Mouse (Mus musculus) liver, postnatal 0 days (tissue): Measurements from ENCODE around the gene Golga4. TPM values are rescaled to one million over a fixed set of nuclear protein-coding genes. Genes with fewer than 3 reads are reported as not detected.

ENCODE experiments used
- ATAC-seq: fragments of 200-750 bp; cut with Nextera tagmentation; 2 replicates; pipeline ENCODE4 v1.8.0; 2017; ENCODE audit warnings: mild to moderate bottlenecking, moderate library complexity
- DNase-seq: peaks from one replicate; pipeline ENCODE4 v3.0.0-alpha.2; 2016
- H3K27ac ChIP-seq: fragments of 300-500 bp; sonication (generic); 2 replicates; pipeline ENCODE4 v1.5.1; 2014; ENCODE audit warnings: antibody characterized with exemption, moderate library complexity, mild to moderate bottlenecking, low read depth
- H3K27me3 ChIP-seq: fragments of 300-500 bp; sonication (generic); 2 replicates; pipeline ENCODE4 v1.6.1; 2014; ENCODE audit warnings: low read length, control low read depth, mixed read lengths; ENCODE audit not compliant: insufficient read depth
- H3K36me3 ChIP-seq: fragments of 300-500 bp; sonication (generic); replicated peaks from 2 replicates; pipeline ENCODE4 v1.6.1; 2014; ENCODE audit warnings: mild to moderate bottlenecking, control low read depth, low read length, moderate library complexity, mixed read lengths; ENCODE audit not compliant: insufficient read depth
- H3K4me1 ChIP-seq: fragments of 300-500 bp; sonication (generic); 2 replicates; pipeline ENCODE4 v1.6.1; 2014; ENCODE audit warnings: antibody characterized with exemption, mild to moderate bottlenecking, control low read depth; ENCODE audit not compliant: insufficient read depth
- H3K4me2 ChIP-seq: fragments of 300-500 bp; sonication (generic); 2 replicates; pipeline ENCODE4 v1.6.1; 2014; ENCODE audit warnings: low read depth, mild to moderate bottlenecking, low read length, moderate library complexity, mixed read lengths
- H3K4me3 ChIP-seq: fragments of 300-500 bp; sonication (generic); 2 replicates; pipeline ENCODE4 v1.5.1; 2014; ENCODE audit warnings: low read depth, low read length
- H3K9ac ChIP-seq: fragments of 300-500 bp; sonication (generic); replicated peaks from 2 replicates; pipeline ENCODE4 v1.6.1; 2014; ENCODE audit warnings: mild to moderate bottlenecking, moderate library complexity
- H3K9me3 ChIP-seq: fragments of 300-500 bp; sonication (generic); 2 replicates; pipeline ENCODE4 v1.6.1; 2016; ENCODE audit warnings: mild to moderate bottlenecking, control low read depth, low read length, mixed read lengths
- CTCF ChIP-seq: sonication (generic); IDR thresholded peaks from 2 replicates; pipeline ENCODE4 v1.5.1; 2016; ENCODE audit warnings: antibody characterized with exemption, low read depth
- EP300 ChIP-seq: IDR thresholded peaks from 2 replicates; pipeline ENCODE4 v1.6.1; 2016; ENCODE audit warnings: antibody characterized with exemption, low read depth, mild to moderate bottlenecking
- WGBS: fragments of 180-500 bp; shearing (Covaris S2); extraction: QIAGEN DNeasy Blood & Tissue Kit; methylation state at CpG from one replicate; pipeline ENCODE4 v1.1.7; 2014; ENCODE audit not compliant: insufficient replicate concordance; 5-methylcytosine and 5-hydroxymethylcytosine counted together
- polyA plus RNA-seq: library from polyadenylated mRNA; unstranded; fragments of >200 nt; fragmentation: Nextera tagmentation; extraction: Ambion mirVana; gene quantifications from 2 replicates; pipeline ENCODE4 v1.2.1, GENCODE M21; 2015

Gene Golga4
- polyA plus RNA-seq, 1 experiment from 2014 or later: 12.5 TPM

- ATAC-seq: no peak
- H3K4me2 ChIP-seq: no peak overlapping the region
- no peak overlapping the region for H3K9ac ChIP-seq
- DNase-seq: no peak
- peaks cover 2% of the 10 kb centered on the region; the same call in 1 of the 2 replicates for H3K36me3 ChIP-seq
- no peak overlapping the region for H3K4me3 ChIP-seq
- no peaks in the 10 kb centered on the region for H3K9me3 ChIP-seq
- H3K27me3 ChIP-seq: no peaks in the 10 kb centered on the region
- H3K27ac ChIP-seq: no peak overlapping the region
- 0 out of 2 replicates have a peak, but pooled peaks cover 2% of the 10 kb centered on the region for H3K4me1 ChIP-seq
- TF ChIP-seq CTCF: no peak
- no peak for TF ChIP-seq EP300
- 49% methylated on average over 4 of the region's 4 CpGs for WGBS
Observed at GRCm38 (mm10) chr9:118587115-118587514, 81.0 kb downstream of the Golga4 start.

GRCm38 (mm10) chr9:118589249-118589648 lies 83.2 kb downstream of the Golga4 start:
- TF ChIP-seq CTCF (peak; percentile 70), EP300 (no peak)
- H3K4me3 ChIP-seq: no peak overlapping the region
- H3K27ac ChIP-seq: no peak overlapping the region
- no peaks in the 10 kb centered on the region for H3K9me3 ChIP-seq
- H3K36me3 ChIP-seq: no peaks in the 10 kb centered on the region
- WGBS: 19% methylated on average over 2 of the region's 3 CpGs
- H3K27me3 ChIP-seq: no peaks in the 10 kb centered on the region
- no peak overlapping the region for H3K4me2 ChIP-seq
- DNase-seq: peak; percentile 39
- no peak for ATAC-seq
- no peak overlapping the region for H3K9ac ChIP-seq
- 0 out of 2 replicates have a peak, but pooled peaks cover 2% of the 10 kb centered on the region for H3K4me1 ChIP-seq

DNA sequence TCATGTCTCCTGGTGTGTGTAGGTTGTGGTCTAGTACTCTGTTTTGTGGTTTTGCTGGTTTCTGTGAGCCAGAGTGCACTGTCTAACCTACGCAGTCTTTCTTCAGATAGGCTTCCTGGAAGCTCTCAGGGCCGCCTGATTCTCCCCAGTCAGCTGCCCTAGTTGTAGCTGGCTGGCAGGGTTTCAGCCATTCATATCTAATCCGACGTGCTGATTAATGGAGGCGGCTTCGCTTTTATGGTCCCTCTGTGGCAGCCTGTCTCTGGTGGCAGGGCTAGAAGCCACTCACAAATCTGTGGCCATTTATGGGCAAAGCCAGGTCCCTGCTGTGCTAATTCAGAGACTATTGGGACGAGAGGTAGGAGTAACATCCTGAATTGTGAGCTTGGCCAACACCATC lies 84.2 kb downstream of the Golga4 start:
- no peak for TF ChIP-seq EP300
- no peak for TF ChIP-seq CTCF
- Histone ChIP-seq H3K27me3 (no peaks in the 10 kb centered on the region), H3K36me3 (no peaks in the 10 kb centered on the region), H3K4me1 (0 out of 2 replicates have a peak, but pooled peaks cover 2% of the 10 kb centered on the region), H3K9me3 (no peaks in the 10 kb centered on the region), H3K4me3 (no peak overlapping the region), H3K9ac (no peak overlapping the region), H3K4me2 (no peak overlapping the region), H3K27ac (no peak overlapping the region)
- ATAC-seq (no peak), DNase-seq (no peak)
- WGBS: 38% methylated on average over 7 of the region's 7 CpGs

- H3K36me3 ChIP-seq: no peaks in the 10 kb centered on the region
- H3K27me3 ChIP-seq: no peaks in the 10 kb centered on the region
- H3K4me1 ChIP-seq: 0 out of 2 replicates have a peak, but pooled peaks cover 2% of the 10 kb centered on the region
- ATAC-seq (no peak), DNase-seq (no peak)
- H3K4me3 ChIP-seq: no peak overlapping the region
- TF ChIP-seq CTCF: no peak
- TF ChIP-seq EP300: no peak
- no peak overlapping the region for H3K9ac ChIP-seq
- H3K4me2 ChIP-seq: no peak overlapping the region
- H3K27ac ChIP-seq: no peak overlapping the region
- 74% methylated on average over 6 of the region's 6 CpGs for WGBS
- H3K9me3 ChIP-seq: no peaks in the 10 kb centered on the region
Observed at GRCm38 (mm10) chr9:118591633-118592032, 85.6 kb downstream of the Golga4 start.

DNA sequence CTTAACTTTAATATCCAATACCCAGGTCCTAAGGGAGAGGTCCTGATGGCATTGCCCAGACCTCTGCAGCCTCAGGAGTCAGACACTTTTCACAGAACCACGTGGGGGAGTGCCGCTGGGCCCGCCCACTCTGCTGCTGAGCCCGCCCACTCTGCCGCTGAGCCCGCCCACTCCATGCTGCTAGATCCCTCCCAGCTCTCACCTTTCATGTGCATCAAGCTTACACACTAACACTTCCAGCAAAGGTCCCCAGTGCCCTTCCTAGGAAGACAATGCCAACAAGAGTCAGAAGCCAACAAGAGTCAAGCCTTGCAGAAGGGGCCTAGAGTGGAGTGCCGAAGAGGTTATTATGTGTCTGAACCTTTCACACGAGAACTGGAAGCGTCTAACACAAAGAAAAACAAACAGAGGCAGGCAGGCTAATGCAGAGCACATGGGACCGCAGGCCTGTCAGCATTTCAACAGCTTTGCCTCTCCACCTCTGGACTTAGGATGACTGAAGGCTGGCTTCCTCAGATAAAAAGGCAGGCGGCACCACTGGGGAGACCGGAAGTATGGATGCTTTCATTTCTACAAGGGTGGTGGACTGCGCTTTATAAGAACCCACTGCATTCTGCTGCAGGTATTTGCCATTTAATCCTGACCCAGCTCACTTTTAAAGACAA lies 86.7 kb downstream of the Golga4 start:
- Histone ChIP-seq H3K4me2 (no peak overlapping the region), H3K4me1 (0 out of 2 replicates have a peak, but pooled peaks cover 2% of the 10 kb centered on the region), H3K9ac (no peak overlapping the region), H3K9me3 (no peaks in the 10 kb centered on the region), H3K36me3 (no peaks in the 10 kb centered on the region), H3K4me3 (no peak overlapping the region), H3K27ac (no peak overlapping the region), H3K27me3 (no peaks in the 10 kb centered on the region)
- DNase-seq (peak; percentile 47), ATAC-seq (peak; percentile 56)
- 55% methylated on average over 13 of the region's 13 CpGs for WGBS
- TF ChIP-seq CTCF (no peak), EP300 (no peak)

GRCm38 (mm10) chr9:118593443-118593842 lies 87.4 kb downstream of the Golga4 start:
- Histone ChIP-seq H3K9me3 (no peaks in the 10 kb centered on the region), H3K36me3 (no peaks in the 10 kb centered on the region), H3K9ac (no peak overlapping the region), H3K27ac (no peak overlapping the region), H3K4me1 (0 out of 2 replicates have a peak, but pooled peaks cover 2% of the 10 kb centered on the region), H3K4me2 (no peak overlapping the region), H3K4me3 (no peak overlapping the region), H3K27me3 (no peaks in the 10 kb centered on the region)
- DNase-seq: no peak
- ATAC-seq: no peak
- TF ChIP-seq EP300 (no peak), CTCF (no peak)
- 88% methylated on average over 8 of the region's 8 CpGs for WGBS
